Mouse (Mus musculus) MN1 (cell line): ENCODE measurements around the gene G0s2.
"Not testable (repeated sequence)": the region's sequence is repeated elsewhere in the genome, so short reads cannot be mapped to it uniquely, and the experiment has no call there.

Experiments used
- DNase-seq: peaks from one replicate; pipeline ENCODE4 v3.0.0-alpha.2; 2016; ENCODE audit warnings: low spot score

The G0s2 gene

DNA sequence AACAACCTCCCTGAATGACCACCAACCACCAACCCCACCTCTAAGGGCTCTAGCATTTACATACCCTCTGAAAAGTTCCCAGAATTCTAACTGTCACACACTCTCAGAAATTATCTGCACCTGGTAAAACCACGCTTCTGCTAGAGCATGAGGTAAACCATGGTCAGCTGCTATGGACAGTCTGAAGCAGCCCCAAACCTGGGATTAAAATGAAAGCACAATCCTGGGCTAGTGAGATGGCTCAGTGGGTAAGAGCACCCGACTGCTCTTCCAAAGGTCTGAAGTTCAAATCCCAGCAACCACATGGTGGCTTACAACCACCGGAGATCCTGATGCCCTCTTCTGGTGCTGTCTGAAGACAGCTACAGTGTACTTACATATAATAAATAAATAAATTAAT, 19.1 kb downstream of the G0s2 start:
- not testable (repeated sequence) for DNase-seq

DNA sequence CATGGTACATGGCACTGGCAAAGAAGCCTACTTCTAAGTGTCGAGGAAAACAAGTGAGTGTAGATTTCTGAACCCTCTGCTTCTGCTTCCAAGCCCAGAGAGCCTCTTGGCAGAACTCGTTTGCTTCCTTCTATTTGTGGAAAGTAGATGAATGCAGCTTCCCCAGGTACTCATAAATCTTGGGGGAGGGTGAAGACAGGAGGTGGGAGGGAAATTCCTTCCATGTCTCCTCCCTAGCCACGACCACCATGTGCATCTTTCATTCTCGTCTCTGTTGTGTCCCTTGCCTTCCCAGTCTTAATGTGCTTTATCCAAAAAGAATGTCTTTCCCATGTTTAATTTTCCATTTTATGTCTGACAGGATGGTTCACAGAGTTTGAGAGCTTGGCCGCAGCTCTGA, 20.4 kb downstream of the G0s2 start:
- no peak for DNase-seq

DNA sequence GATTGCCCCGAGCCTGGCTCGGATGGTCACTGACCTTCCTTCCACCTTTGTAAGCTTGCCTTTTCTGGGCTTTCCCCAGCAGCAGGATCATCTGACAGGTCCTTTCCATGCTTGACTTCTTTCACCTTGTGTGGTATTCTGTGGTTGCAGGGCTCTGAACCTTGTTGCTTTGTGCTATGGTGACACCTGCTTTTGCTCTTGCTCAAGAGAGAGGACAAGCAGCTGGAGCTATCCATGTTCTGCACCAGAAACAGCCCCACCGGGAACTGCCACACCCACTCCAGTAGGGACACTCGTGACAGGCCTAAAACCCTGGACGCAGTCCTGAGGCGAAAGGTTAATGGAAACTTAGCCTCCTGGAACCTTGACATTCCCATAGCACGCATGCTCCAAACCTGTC, 21.6 kb downstream of the G0s2 start:
- no peak for DNase-seq

DNA sequence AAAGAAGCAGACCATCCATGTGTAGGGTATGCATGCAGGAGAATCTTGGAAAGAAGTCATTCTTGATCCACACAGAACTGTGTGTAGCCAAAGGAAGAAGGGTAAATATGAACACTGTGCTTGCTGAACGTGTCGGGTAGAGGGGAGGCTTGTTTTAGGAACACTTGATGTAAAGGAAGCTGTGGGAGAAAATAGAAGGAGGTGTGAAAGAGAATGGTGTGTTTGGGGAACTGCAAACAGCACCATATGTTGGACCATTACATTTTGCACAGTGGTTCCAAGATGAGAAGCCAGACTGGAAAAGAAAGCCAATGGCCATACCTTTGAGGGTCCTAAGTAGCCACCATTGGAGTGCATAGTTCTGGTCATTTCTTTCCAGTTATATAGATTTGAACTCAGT, 23.0 kb downstream of the G0s2 start:
- DNase-seq, result no peak

DNA sequence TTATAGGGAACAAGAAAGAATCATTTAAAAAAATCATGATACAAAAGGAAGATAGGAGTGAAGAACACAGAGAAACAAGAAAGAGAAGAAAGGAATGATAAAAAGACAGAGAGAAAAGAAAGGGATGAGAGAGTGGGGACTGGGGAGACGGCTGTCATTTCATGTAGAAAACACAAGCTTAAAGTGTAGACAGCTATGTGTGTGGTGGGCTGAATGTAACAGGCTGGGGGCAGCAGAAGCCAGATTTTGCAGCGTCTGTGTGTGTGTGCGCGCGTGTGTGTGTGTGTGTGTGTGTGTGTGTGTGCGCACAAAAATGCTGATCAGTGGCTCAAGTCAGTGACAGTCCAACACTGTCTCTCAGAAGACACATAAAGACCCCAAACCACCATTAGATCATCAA, 28.8 kb downstream of the G0s2 start:
- DNase-seq, result no peak

DNA sequence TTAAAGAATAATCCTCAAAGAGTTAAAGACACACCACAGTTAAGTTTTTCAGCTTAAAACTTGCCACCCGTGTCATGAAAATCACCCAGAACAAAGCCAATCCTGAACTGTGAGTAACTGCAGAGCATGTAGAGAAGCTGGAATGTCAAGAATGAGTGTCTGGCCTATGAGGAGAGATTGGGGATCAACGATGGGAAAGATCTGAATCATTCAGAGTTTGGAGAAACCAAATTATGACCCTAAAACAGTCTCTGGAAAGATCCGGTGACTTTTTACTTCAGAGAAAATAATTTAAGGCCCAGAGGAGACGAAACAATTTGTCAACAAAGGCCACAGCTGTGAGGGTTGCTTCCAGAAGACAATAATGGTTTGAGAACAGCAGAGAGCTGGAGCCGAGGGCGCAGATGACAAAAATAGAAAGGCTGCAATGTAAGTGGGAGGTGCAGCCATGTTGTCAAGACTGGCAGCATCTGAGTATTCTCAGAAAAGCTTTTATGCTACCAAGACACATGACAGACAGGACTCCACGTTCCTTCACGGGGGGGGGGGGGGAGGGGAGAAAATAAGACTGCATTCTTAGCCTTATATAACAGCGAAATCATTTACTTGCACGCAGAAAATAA, 29.3 kb downstream of the G0s2 start:
- DNase-seq, result no peak

DNA sequence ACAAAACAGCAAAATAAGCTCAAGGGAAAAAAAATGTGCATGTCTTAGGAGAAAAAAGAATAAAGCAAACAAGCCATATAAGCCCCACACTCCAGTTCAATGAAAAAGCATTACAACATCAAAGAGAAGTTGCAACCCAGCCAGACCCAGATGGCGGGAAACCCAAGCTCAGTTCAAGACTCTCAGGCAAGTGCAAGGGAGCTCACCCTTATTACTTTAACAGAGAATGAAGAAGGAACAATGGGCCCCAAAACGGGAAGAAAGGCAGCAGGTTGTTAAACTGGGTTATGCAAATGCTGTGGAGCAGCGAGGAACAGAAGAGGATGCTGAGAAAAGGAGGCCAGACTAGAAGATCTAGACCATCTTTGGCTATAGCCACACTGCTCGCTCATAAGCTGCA, 30.2 kb downstream of the G0s2 start:
- no peak for DNase-seq

DNA sequence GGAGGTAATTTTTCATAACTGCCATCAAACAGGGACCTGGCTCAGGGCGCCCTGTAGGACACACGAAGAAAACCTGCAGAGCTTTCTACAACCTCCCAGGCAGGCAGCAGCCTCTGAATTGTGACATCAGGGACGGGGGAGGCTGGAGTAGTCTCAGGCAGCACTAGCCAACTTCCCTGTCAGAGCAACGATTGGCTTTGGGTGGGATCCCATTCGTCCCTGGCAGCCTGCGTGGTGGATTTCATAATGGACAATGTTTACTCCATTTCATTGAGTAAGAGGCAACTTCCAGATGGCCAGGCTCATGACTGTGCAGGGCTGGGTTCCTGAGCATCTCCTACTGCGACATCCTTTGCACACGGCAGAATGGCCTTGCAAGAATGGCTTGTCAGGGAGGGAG, 30.8 kb downstream of the G0s2 start:
- no peak for DNase-seq

DNA sequence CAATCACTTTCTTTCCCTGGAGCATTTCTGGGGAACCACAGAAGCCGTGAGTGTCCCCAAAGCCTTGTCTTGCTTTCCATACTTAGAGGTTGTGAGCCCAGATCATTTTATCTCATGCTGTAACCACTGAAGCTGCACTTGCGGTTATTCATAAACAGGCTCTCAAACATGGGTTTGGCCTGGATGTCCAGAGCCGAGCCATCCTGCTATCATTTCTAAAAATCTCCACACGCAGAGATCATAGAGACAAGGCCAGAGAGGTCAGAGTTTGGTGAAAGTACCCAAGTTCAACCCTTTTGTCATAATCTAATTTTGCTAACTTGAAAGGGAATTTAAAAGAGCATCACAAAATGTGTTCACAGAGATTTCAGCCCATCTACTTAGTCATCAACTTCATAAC, 31.6 kb downstream of the G0s2 start:
- no peak for DNase-seq

DNA sequence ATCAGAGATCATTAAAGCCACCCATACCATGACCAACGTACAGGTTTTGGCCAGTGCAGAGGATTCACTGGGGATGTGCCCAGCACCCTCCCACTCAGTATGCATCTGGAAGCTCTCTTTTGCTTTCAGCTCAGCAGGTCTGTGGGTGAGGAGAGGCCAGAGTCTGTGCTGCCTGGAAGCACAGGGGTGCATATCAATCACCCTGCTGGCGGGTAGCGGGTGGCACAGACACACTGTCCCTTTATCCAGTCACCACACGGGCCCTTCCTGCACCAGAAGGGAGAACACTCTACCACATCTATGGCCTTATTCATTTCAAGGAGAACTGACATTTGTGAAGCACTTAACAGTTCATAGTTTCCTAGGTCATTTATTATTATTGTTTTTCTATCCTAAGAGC, 34.6 kb downstream of the G0s2 start:
- DNase-seq, result no peak

DNA sequence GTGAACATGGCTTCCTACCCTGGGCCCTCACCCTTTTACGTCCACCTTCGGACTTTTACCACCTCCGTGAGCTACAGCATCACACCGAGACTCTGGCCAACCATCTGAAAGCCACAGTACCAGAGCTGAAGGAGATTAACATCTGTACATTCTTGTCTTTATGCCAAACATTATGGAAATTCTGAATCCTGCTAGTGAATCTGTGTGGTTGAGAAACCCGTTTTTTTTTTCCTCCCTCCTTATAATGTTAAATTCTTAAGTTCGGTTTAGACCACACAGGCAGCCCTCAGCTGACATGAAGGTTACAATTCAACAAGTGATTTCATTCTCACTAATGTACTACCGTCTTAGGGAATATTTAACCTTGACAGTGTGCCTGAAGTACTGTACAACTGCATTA, 38.1 kb downstream of the G0s2 start:
- DNase-seq, result no peak

DNA sequence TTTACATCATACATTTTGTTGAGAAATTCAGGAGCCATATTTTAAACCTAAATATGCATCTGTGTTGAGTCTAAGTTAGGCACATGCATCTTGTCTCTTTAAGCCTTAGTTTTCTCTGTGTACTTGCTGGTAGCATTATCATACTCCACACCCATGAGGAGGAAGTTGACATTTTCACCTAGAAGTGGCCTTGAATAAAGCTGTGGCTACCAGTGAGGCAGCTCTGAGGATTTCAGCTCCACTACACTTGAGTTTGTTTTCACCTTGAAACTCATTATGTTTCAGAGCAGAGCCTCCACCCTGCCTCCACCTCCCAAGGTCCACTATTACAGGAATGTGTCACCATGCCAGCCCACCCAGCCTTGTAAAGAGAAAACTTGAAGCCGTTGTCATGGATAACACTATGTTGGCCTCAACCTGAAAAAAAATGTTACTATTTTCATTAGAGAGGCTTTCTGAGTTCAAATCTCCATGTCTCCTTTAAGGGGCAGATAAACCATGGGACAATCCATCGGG, 38.8 kb downstream of the G0s2 start:
- no peak for DNase-seq

DNA sequence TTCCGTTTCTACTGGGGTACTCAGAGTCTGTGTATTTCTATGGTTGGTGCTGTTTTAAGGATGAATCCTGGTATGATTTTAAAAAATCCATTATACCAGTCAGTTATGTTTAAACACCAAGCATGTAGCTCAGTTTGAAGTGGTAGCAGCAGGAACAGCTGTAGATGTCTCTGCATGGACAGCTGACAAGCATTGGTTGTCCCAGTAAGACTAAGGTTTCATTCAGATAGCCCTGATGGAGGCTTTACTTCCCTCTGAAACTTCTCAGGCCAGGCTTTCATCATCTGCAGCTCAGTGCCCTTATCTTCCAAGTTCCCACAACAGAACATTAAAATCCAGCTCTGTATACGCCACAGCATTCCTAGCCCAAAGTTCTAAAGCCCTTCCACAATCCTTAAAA, 40.3 kb downstream of the G0s2 start:
- no peak for DNase-seq

DNA sequence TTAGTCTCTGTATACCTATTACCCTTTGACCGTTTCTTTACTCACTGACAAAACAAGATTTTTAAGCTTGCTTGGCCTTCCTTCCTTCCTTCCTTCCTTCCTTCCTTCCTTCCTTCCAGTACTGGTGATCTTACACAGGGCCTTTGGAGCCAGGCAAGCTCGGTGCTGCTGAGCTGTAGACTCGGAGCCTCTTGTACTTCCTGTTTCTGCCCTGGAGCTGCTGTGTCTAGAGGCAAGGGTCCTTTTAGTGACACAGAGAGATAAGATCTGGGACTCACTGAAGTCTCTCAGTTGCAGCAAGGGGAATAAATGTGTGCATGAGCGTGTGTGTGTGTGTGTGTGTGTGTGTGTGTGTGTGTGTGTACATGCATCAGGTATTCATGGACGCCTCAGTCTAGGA, 42.1 kb downstream of the G0s2 start:
- DNase-seq, result no peak

DNA sequence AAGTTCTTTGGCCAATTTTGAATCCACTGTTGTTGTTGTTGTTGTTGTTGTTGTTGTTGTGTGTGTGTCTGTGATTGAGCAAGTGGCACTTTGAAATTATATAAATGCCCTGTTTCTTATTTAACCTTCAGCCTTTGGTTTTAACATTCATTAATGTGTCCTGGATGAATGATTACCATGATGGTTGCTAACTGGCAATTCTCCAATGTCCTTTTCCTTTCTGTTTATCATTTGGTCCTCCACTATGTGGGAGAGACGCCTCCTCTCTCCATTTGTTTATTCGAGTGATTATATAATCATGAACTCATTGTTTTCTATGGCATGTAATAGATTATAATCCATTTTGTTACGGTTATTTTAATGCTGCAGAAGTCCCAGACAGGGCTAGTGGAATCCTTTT, 42.5 kb downstream of the G0s2 start:
- DNase-seq, result no peak

DNA sequence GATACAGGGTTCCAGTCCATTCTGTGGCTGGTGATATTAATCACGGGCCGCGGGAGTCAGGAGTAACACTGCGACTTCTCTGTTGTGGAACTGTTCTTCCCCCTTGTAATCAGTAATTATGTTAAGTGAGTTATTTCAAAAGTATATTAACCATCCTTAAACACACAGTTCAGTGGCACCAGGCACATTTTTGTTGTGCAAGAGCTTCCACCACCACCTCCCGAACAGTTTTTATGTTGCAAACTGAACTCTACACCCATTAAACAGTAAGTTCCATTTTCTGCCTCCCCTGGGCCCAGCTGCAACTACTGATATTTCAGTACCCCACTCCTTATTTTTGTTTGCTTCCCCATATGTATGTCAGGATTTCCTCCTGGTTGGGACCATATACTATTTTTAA, 43.4 kb downstream of the G0s2 start:
- no peak for DNase-seq

DNA sequence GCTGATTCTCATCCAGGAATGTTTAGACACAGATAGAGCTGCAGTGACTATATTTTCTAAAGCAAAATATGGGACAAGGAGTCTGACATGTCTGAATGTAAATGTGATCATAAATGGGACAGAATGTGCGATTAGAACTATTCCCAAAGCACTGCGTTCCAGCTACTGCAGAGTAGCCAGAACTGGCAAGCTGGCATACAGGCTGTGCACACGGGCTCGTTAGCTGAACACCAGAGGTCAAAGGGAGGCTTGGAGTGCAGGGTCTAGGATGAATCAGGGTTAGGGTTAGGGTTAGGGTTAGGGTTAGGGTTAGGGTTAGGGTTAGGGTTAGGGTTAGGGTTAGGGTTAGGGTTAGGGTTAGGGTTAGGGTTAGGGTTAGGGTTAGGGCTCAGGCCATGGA, 45.5 kb downstream of the G0s2 start:
- no peak for DNase-seq

DNA sequence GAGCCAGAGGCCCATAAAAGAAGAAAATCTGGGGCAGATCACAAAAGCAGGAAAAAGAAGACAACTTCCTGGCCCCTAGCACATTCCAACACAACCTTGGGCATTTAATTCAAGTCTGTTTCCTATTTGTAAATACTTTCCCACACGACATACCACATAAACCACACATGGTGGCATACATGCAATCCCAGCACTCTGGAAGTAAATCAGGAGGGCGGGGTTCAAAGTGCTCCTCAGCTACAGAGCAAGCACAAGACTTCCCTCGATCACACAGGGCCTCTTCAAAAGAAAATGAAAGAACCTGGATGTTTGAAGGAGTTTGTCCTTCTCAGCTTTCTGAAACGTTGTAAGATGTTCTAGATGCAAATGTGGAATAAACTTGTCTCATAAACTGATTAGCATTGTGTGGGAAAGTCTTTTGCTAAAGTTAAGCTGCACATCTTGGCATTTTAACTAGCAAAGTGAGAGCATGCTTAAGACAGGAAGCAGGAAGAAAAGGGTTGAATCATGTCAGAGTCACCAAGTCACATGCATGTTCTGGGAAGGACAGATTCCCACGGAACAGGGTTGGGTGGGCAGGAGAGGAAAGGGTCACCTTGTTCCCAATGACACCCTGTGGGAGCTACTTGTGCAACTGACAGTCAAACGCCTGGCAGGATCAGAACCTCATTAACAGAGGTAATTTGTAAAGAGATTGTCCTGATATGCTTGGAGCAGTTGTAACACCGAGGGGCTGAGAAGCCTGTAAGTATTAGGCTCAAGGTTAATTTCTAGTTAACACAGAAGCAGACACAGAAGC, 46.1 kb downstream of the G0s2 start:
- DNase-seq, result no peak

DNA sequence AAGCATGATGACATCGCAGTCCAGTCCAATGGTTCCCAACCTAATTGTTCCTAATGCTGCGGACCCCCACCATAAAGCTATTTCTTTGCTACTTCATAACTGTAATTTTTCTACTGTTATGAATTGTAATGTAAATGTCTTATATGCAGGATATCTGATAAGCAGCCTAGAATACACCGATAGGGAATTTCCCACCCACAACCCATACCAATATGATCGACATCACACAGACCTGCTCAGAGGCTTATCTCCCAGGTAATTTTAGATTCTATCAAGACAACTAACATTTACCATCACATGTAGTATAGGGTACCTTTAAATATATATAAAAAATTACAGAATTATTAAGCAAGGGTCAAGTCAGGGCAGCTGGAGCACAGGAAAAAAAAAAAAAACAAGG, 46.9 kb downstream of the G0s2 start:
- DNase-seq, result no peak

DNA sequence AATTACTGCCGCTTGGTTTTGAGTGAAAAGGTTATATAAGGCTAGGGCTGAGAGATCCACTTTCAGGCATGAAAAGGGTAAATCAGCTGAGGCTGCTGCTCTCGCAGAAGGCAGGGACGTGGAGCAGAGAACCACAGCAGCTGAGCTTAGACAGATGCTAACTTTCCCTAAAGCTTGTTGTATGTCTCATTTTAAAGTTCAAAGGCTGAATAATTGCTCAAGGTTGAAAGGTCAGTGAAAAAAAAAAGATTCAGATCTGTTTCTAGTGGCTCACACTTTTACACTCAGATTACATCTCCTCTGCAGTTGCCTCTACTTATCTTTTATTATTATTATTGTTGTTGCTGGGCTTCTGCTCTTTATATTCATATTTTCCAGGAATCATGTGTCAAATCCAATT, 47.5 kb downstream of the G0s2 start:
- DNase-seq, result no peak
